Mouse (Mus musculus): ENCODE data around the gene Fgfr2.
"Not testable (repeated sequence)": the region's sequence is repeated elsewhere in the genome, so short reads cannot be mapped to it uniquely, and the experiment has no call there.

Gene Fgfr2

DNA sequence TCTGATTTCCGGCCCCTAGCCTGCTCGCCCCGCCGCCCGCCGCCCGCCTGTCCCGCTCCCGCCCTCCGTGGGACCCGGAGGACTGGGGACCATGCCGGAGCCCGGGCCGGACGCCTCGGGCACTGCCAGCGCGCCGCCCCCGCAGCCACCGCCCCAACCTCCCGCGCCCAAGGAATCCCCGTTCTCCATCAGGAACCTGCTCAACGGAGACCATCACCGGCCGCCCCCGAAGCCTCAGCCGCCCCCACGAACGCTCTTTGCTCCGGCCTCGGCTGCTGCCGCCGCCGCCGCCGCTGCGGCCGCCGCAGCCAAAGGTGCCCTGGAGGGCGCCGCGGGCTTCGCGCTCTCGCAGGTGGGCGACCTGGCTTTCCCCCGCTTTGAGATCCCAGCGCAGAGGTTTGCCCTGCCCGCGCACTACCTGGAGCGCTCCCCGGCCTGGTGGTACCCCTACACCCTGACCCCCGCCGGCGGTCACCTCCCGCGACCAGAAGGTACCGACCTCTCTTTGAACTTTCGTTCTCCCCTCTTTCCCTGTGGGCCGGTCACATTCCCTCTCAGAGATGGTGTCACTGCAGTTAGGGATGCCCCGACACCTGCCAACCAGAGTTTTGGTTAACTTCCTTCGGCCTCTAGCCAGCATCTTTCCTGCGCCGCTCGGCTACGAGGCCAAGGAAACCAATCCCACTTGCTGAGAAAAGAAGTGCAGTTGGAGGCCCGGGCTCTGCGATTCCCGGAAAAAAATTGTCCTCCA lies 1580.1 kb downstream of the Fgfr2 start:
- no peak for DNase-seq (ENCODE audit: extremely low read depth, insufficient read length, low spot score)

DNA sequence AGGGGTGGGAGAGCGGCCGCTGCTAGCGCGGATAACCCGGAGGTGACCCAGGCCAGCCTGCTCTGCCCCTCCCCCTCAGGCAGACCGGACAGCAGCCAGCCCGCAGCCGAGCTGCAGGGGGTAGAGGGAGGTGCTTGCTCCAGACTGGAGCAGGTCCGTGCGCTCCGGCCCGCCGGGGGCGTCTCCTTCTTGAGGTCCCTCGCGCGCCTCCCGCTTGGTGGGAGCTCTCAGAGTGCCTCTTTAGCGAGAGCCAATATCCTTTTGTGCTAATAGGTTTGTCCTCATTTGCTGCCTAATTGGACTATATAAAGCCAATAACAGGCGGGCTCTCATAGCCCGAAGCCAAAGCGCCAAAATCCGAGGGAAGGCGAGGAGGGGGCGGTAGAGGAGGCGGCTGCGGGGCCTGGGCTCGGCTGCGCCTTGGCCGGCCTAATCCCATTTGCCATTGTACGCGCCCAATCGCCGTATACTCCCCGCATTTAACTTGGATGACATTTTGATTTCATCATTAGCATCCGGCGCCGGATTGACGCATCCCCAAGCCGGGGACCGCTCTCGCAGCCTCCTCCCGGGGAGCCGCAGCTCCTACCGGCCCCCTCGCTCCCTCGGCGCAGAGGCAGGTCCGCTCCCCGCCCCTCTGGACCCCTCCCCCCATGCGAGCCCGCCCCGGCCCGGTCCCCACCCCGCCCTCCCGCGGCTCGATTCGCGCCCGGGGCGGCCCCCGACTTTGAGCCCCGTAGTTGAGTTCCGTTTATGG lies 1580.9 kb downstream of the Fgfr2 start, which contains the start of gene Hmx3:
Hmx3 (plus strand) TSS at position 753 of the 757 bp plus-strand sequence.
- DNase-seq (ENCODE audit: extremely low read depth, insufficient read length, low spot score), result no peak

DNA sequence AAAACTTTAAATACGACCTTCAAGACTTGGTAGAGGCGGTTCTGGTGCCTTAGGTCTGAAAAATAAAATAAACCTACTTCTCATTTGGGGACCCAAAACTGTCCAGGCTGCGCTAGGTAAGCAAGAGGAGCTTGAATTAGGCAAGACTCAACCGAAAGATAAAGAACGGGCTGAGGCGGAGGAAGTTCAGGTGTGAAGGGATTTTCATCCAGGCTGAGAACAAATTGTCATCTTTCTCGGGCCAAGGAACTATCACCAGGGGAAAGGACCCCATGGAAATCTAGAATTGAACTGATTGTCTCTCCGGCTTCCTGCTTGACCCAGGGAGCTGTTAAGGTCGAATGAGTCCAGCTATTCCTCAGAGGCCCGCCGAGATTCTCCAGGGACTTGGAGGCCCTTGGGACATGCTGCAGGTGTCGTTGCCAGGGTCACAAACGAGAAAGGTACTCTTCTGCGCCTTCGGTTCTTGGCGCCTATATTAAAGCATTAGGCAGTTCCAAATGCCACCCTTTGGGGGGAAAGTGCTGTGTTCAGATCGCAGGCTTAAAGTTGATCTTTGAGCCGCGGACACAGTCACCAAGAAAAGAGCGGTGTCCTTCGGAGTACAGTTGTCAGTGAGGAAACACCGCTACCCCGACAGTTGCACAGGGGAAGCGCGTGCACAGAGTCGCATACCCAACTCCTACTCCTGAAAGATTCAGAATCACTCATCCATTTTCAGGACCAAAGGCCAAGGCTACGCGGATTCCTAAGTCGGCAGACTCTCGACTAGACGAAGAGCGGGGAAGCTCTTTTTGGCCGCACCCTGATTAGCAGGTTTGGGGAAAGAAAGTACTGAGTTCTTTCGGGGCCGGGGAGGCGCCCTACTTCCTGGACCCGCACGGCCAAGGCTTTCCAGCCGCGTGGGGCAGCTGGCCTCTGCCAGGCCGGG lies 1581.7 kb downstream of the Fgfr2 start:
- DNase-seq (ENCODE audit: extremely low read depth, insufficient read length, low spot score), result no peak

DNA sequence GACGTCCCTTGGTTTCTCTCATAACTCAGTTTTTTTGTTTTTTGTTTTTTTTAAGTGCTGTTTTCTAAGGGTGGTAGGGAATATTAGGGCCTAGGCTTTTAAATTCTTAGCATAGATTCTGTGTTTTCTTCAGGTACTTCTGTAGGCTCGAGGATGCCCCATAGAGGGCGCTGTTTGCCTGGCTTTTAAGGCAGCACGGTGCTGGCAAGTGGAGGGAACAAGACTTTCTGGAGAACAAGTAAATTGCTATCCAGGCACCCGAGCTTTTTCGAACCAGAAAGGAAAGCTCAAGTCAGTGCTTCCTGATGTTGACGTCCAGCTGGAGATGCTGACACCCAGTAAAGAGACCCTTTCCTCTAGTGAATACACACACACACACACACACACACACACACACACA lies 1583.2 kb downstream of the Fgfr2 start:
- DNase-seq (ENCODE audit: extremely low read depth, insufficient read length, low spot score), result no peak

GRCm38 (mm10) chr7:131503739-131504138 lies 1619.4 kb downstream of the Fgfr2 start:
- no peak for DNase-seq (ENCODE audit: extremely low read depth, insufficient read length, low spot score)

DNA sequence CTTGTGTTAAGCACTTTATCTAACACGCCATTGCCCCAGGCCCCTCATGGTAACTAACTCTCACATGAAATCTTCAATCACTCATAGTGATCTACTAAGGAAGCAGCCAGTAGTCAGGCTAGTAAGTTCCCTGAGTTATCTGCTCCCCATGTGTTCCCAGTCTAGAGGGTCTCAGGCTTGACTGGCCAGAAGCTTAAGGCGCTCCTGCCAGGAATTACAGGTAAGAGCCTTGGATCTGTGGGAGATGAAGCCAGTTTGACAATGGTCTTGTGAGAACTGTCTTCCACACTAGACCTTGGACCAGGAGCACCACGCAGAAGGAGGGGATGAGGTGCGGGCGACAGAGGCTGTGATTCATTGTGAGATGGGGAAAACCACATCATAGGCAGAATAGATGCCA lies 1644.7 kb downstream of the Fgfr2 start:
- no peak for DNase-seq (ENCODE audit: extremely low read depth, insufficient read length, low spot score)

DNA sequence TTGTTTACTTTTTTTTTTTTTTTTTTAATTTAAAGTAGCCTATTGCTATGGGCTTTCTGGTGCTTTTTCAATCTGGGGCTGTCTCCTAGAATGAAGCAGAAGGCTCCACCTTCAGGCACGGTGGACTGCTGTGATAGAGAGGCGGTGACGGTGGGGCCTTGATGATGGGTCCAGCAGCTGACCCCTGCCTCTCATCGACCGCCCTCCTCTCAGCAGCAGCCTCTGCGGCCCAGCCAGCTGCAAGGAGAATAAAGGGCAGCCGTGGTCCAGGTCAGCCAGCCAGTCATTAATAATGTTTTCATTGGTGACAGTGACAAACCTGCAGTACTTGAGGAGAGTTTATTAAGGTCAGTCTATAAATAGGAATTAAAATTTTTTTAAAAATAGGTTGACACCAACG lies 1646.0 kb downstream of the Fgfr2 start:
- no peak for DNase-seq (ENCODE audit: extremely low read depth, insufficient read length, low spot score)

DNA sequence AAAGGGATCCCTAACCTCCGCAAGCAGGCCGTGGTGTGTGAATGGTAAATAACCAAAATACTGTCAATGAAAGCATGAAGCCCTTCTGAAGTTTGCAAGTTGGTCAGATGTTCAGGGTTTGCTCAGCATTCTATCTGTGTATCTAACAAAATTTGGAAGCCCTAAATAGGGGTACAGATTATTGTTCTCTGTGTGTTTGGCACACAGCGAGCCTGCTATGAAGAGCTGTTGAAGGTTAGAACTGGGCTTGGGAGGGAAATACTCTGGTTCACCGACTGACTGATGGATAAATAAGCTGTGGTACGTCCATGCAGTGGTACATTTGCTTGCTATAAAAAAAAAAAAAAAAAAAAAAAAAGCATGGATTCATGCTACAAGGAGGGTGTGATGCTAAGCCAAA lies 1651.6 kb downstream of the Fgfr2 start:
- no peak for DNase-seq (ENCODE audit: extremely low read depth, insufficient read length, low spot score)

DNA sequence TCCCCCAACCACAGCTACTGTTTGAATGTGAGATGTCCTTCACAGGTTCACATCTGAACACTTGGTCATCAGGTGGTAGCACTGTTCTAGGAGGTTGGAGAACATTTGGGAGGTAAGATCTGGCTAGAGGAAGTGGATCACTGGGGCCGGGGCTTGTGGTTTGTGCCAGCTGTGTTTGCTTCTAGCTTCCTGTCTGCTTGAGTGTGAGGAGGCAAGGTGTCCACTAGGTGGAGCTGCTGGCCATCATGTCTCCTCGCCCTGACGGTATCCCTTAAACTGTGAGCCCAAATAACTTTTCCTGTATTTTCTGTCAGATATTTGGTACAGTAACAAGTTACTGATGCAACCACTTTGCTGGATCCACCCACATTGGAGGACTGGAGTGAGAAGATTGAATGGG lies 1653.6 kb downstream of the Fgfr2 start:
- DNase-seq (ENCODE audit: extremely low read depth, insufficient read length, low spot score), result peak; percentile 5

DNA sequence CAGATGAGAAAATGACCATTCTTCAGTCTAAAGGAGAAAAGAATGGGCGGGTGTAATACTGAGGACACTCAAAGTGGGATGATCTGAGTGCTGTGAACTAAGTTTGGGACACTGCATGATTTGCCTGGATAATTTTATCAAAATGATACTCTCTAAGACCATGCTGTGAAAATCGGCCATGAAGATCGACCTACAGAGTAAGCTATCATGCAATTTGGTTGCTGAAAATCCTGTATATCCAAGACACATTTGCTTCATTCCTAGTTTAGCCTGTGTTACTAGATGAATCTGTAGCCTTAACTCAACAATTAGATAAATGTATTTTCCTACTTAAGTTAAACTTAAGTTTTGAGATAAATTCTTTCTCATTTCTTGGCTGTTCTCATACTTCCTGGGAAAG lies 1655.8 kb downstream of the Fgfr2 start:
- no peak for DNase-seq (ENCODE audit: extremely low read depth, insufficient read length, low spot score)

- no peak for DNase-seq (ENCODE audit: extremely low read depth, insufficient read length, low spot score)
These were observed 1657.4 kb downstream of the Fgfr2 start for GRCm38 (mm10) chr7:131465735-131466134.

GRCm38 (mm10) chr7:131465117-131465601 lies 1658.0 kb downstream of the Fgfr2 start:
- no peak for DNase-seq (ENCODE audit: extremely low read depth, insufficient read length, low spot score)

DNA sequence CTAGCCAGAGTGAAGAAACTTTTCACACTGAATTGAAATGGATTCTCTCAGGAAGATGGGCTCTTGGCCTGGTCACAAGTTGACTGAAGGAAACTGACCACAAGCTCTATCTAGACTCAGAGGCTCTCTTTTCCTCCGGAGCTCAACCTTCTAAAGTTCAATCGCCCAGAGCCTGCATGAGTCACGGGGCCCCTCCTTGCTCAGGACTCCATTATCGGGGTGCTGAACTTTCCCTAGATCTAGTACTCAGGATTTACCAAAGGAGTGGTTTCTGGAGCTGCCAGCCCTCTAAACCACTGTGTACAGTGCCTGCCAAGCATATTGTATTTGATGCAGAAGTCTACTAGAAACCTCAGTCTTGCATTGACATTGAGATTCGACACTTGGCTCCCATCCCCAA lies 1666.4 kb downstream of the Fgfr2 start:
- no peak for DNase-seq (ENCODE audit: extremely low read depth, insufficient read length, low spot score)

GRCm38 (mm10) chr7:131437051-131437450 lies 1686.1 kb downstream of the Fgfr2 start:
- no peak for DNase-seq (ENCODE audit: extremely low read depth, insufficient read length, low spot score)

DNA sequence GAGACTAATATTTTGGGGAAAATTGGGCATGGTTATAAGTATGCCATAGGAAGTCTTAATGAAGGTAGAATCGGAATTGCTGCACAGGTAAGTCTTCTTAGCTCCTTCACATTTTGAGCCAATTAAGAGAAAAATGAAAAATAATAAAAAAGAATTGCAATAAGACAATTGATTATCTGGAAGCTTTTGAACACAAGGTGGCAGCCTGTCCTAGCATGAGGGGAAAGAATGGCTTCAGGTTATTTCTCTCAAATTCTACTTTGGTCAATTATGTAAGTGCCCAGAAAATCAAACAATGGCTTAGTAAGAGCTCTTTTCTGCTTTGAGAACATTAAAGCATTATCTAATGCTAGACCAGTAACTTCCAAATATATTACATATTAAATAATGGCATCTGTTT lies 1688.9 kb downstream of the Fgfr2 start:
- DNase-seq (ENCODE audit: extremely low read depth, insufficient read length, low spot score), result no peak

GRCm38 (mm10) chr7:131432244-131432643 lies 1690.9 kb downstream of the Fgfr2 start:
- DNase-seq (ENCODE audit: extremely low read depth, insufficient read length, low spot score), result no peak

DNA sequence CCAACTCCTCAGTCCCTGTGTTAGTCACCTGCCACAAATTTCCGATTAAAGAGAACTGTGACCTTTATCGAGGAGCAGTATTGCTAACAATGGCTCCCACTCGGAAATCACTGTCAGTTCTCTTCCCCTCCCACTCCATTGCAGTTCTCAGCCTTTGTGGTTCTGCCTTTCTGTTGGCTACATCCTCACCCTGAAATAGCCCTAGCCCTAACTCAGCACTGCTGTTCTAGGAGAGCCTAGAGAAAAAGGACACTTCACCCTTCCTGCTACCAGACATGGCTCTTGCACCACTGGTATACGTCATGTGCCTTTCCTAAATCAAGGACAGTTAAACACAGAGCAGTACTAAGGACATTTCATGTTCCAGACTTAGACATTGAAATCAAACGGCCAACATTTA lies 1695.8 kb downstream of the Fgfr2 start:
- DNase-seq (ENCODE audit: extremely low read depth, insufficient read length, low spot score), result no peak

DNA sequence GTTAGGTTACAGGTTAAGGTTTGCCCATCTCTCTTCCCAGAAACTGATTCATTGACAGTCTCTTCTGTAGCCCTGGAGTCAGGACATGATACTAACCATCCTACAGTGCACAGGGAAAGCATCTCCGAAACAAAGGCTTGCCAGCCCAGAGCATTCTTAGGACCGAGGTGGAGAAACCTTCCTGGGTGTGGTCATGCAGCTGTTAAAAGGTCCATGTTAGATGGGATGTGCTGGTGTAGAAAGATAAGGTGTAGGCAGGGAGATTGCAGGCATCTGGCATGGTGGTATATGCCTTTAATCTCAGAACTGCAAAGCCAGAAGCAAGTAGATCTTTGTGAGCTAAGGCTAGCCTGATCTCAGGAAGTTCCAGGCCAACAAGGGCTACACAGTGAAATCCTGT lies 1698.2 kb downstream of the Fgfr2 start:
- no peak for DNase-seq (ENCODE audit: extremely low read depth, insufficient read length, low spot score)

DNA sequence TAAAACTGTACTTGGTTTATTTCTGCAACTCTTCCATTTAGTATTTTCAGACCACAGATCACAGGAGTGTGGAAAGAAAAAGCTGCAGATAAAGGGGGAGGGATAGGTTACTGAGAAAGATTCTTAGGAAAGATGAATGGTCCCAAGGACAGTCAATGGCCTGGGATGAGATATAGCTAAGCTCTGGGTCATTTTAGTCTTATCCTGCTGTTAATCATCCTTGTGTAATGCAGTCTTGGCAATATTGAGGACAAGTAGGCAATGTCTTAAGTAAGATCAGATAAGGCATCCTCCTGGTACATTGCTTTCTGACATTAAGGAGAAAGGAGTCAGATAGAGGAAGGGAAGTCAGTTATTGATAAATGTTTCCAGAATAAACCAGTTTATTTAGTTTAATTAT lies 1705.5 kb downstream of the Fgfr2 start:
- no peak for DNase-seq (ENCODE audit: extremely low read depth, insufficient read length, low spot score)

- DNase-seq (ENCODE audit: extremely low read depth, insufficient read length, low spot score), result not testable (repeated sequence)
These were observed 1706.4 kb downstream of the Fgfr2 start for GRCm38 (mm10) chr7:131416742-131417141.

DNA sequence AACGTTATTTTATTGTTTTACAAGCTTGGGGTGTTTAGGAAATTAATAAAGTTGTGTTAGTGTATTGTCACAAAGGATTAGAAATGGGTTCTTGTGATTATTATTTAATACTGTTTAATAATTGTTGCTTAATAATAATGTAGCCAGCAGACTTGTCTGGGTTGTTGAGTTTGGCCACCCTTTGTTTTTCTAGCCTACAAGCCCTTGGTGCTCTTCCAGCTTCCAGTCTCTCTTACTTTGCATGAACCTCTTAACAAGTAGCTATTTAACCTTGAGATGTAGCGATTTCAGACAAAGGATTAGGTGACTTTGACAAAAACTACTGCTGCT lies 1711.2 kb downstream of the Fgfr2 start:
- no peak for DNase-seq (ENCODE audit: extremely low read depth, insufficient read length, low spot score)
